Mouse (Mus musculus) natural killer cell, adult 2 months (primary cell): ENCODE measurements around the gene Kcnh4.
"Not testable (repeated sequence)": the region's sequence is repeated elsewhere in the genome, so short reads cannot be mapped to it uniquely, and the experiment has no call there.

Experiments
- DNase-seq, 2 experiments: peaks; one replicate each; pipeline ENCODE4 v3.0.0; 2022; ENCODE audit warnings: low spot score in 2 of 2

Kcnh4 gene

GRCm38 (mm10) chr11:100759611-100760233 is at the start of gene Kcnh4:
Gene Kcnh4, minus strand, starts transcription at chr11:100759942.
- peak; percentile 73 to 88 for DNase-seq

GRCm38 (mm10) chr11:100806380-100807305 is 46.9 kb upstream of the Kcnh4 start:
- DNase-seq: no peak

- no peak for DNase-seq
Measured at GRCm38 (mm10) chr11:100805535-100805934, 45.8 kb upstream of the Kcnh4 start.

- DNase-seq: peak; percentile 74 to 80
Measured at GRCm38 (mm10) chr11:100804409-100804808, 44.7 kb upstream of the Kcnh4 start.

GRCm38 (mm10) chr11:100799426-100799825 is 39.7 kb upstream of the Kcnh4 start:
- DNase-seq: no peak

- no peak for DNase-seq
Measured at GRCm38 (mm10) chr11:100796585-100796984, 36.8 kb upstream of the Kcnh4 start.

GRCm38 (mm10) chr11:100795386-100795785 is 35.6 kb upstream of the Kcnh4 start:
- no peak for DNase-seq

- no peak for DNase-seq
Measured at GRCm38 (mm10) chr11:100791457-100792049, 31.8 kb upstream of the Kcnh4 start.

GRCm38 (mm10) chr11:100790644-100791043 is 30.9 kb upstream of the Kcnh4 start:
- not testable (repeated sequence) for DNase-seq

- no peak for DNase-seq
Measured at GRCm38 (mm10) chr11:100789702-100790101, 30.0 kb upstream of the Kcnh4 start.

GRCm38 (mm10) chr11:100785774-100786173 is 26.0 kb upstream of the Kcnh4 start:
- DNase-seq: no peak

GRCm38 (mm10) chr11:100784286-100784685 is 24.5 kb upstream of the Kcnh4 start:
- DNase-seq: no peak

GRCm38 (mm10) chr11:100782568-100782967 is 22.8 kb upstream of the Kcnh4 start:
- DNase-seq: no peak

- DNase-seq: no peak
Measured at GRCm38 (mm10) chr11:100781763-100782475, 22.2 kb upstream of the Kcnh4 start.

- no peak for DNase-seq
Measured at GRCm38 (mm10) chr11:100780247-100780646, 20.5 kb upstream of the Kcnh4 start.

GRCm38 (mm10) chr11:100778069-100778468 is 18.3 kb upstream of the Kcnh4 start:
- DNase-seq: no peak

- DNase-seq: peak in 1 of 2 experiments; percentile 65
Measured at GRCm38 (mm10) chr11:100775921-100776320, 16.2 kb upstream of the Kcnh4 start.

GRCm38 (mm10) chr11:100774261-100774660 is 14.5 kb upstream of the Kcnh4 start:
- no peak for DNase-seq

GRCm38 (mm10) chr11:100770646-100771408 is 11.1 kb upstream of the Kcnh4 start, which contains the start of gene Ghdc:
Gene Ghdc, minus strand, starts transcription at chr11:100770957.
- DNase-seq: peak; percentile 61 to 72

GRCm38 (mm10) chr11:100769980-100770379 is 10.2 kb upstream of the Kcnh4 start:
- DNase-seq: no peak

- no peak for DNase-seq
Measured at GRCm38 (mm10) chr11:100767871-100768270, 8.1 kb upstream of the Kcnh4 start.
